Mouse (Mus musculus) frontal cortex, postnatal 25 days (tissue): Measurements from ENCODE around the gene Psmb9.
"Not testable (repeated sequence)": the region's sequence is repeated elsewhere in the genome, so short reads cannot be mapped to it uniquely, and the experiment has no call there.

Source experiments
- DNase-seq, 2 experiments: peaks; one replicate each; pipeline ENCODE4 v3.0.0; 2022; ENCODE audit warnings: low spot score in 2 of 2

Psmb9 gene

GRCm38 (mm10) chr17:34187261-34187916 is at the start of gene Psmb9, which contains the start of gene Tap1:
Psmb9 (minus strand) TSS chr17:34187764.
Tap1 (plus strand) TSS chr17:34187553.
- DNase-seq, result peak; percentile 94

GRCm38 (mm10) chr17:34236691-34237090 is 49.1 kb upstream of the Psmb9 start:
- DNase-seq, result peak in 1 of 2 experiments; percentile 3

GRCm38 (mm10) chr17:34234926-34235325 is 47.4 kb upstream of the Psmb9 start:
- DNase-seq, result peak; percentile 50 to 61

- DNase-seq, result not testable (repeated sequence)
These were observed 44.5 kb upstream of the Psmb9 start for GRCm38 (mm10) chr17:34232021-34232420.

GRCm38 (mm10) chr17:34230971-34231370 is 43.4 kb upstream of the Psmb9 start:
- not testable (repeated sequence) for DNase-seq

GRCm38 (mm10) chr17:34225911-34226310 is 38.3 kb upstream of the Psmb9 start:
- not testable (repeated sequence) for DNase-seq

GRCm38 (mm10) chr17:34225426-34225825 is 37.9 kb upstream of the Psmb9 start:
- no peak for DNase-seq

GRCm38 (mm10) chr17:34224816-34225215 is 37.3 kb upstream of the Psmb9 start:
- DNase-seq, result no peak

- not testable (repeated sequence) for DNase-seq
These were observed 32.8 kb upstream of the Psmb9 start for GRCm38 (mm10) chr17:34220401-34220800.

GRCm38 (mm10) chr17:34219801-34220200 is 32.2 kb upstream of the Psmb9 start:
- DNase-seq, result not testable (repeated sequence)

- not testable (repeated sequence) for DNase-seq
These were observed 31.5 kb upstream of the Psmb9 start for GRCm38 (mm10) chr17:34219096-34219495.

- DNase-seq, result no peak
These were observed 31.1 kb upstream of the Psmb9 start for GRCm38 (mm10) chr17:34218675-34219074.

GRCm38 (mm10) chr17:34217986-34218385 is 30.4 kb upstream of the Psmb9 start:
- no peak for DNase-seq

GRCm38 (mm10) chr17:34217216-34217928 is 29.8 kb upstream of the Psmb9 start:
- DNase-seq, result no peak

- DNase-seq, result no peak
These were observed 27.6 kb upstream of the Psmb9 start for GRCm38 (mm10) chr17:34215176-34215575.

- DNase-seq, result no peak
These were observed 26.4 kb upstream of the Psmb9 start for GRCm38 (mm10) chr17:34213936-34214335.

GRCm38 (mm10) chr17:34211746-34212365 is 24.3 kb upstream of the Psmb9 start:
- no peak for DNase-seq

- no peak for DNase-seq
These were observed 23.0 kb upstream of the Psmb9 start for GRCm38 (mm10) chr17:34210599-34210998.

- DNase-seq, result no peak
These were observed 22.1 kb upstream of the Psmb9 start for GRCm38 (mm10) chr17:34209680-34210079.

GRCm38 (mm10) chr17:34208421-34208820 is 20.9 kb upstream of the Psmb9 start:
- no peak for DNase-seq

- no peak for DNase-seq
These were observed 20.3 kb upstream of the Psmb9 start for GRCm38 (mm10) chr17:34207866-34208265.

GRCm38 (mm10) chr17:34207456-34207855 is 19.9 kb upstream of the Psmb9 start:
- DNase-seq, result no peak

GRCm38 (mm10) chr17:34206731-34207130 is 19.2 kb upstream of the Psmb9 start:
- no peak for DNase-seq
